Mouse (Mus musculus) monocyte, adult 5-6 weeks (primary cell): ENCODE data around the gene Sf1. TPM values are rescaled to one million over a fixed set of nuclear protein-coding genes. Genes with fewer than 3 reads are reported as not detected.

Experiments used
- ATAC-seq: fragments of 153-309, 156-312 bp; replicated peaks from 2 replicates; pipeline ENCODE4 v1.8.0; 2017; ENCODE audit warnings: mild to moderate bottlenecking; ENCODE audit not compliant: low TSS enrichment, insufficient number of reproducible peaks, severe bottlenecking, poor library complexity, low FRiP score
- total RNA-seq: library from RNA; stranded (forward); fragments of 200-1000, 200-491, 200-594 nt; gene quantifications from 3 replicates; pipeline ENCODE4 v1.2.3, GENCODE M21; 2017

Sf1 gene
- total RNA-seq, 1 experiment from 2014 or later, result 317 TPM

DNA sequence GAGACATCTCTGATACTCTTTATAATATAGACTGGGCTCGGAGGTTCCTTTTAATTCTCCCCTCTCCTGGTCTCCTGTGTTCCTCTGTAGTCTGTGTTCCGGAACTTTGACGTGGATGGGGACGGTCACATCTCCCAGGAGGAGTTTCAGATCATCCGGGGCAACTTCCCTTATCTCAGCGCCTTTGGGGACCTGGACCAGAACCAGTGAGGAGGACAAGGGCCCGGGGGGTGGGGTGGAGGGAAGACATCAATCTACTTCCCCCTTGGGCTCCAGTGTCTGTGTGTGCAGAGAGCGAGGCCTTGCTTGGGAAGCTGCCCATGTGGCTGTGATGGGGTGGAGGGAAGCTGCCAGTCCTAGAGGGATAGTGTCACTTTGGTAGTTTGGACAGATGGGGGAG lies 45.3 kb downstream of the Sf1 start:
- 0 out of 2 replicates have a peak, but pooled peaks have one; percentile 20 for ATAC-seq

DNA sequence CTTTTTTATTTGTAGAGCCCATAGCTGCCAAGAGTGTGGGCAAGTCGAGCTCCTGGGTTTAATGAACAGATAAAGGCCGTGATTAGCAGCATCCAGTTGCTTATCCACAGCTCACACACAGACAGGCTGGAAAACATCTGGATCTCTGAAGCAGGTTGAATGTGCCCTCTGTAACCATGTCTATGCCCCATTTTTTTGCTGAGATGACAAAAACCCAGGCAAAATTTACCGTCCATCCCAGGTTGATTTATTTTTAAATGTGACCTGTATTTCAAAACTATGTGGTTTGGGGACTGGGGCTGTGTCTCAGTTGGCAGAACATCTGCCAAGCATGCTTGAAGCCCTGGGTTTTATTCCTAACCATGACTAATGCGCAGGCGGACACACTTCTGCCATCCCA lies 45.7 kb downstream of the Sf1 start:
- ATAC-seq, result no peak

DNA sequence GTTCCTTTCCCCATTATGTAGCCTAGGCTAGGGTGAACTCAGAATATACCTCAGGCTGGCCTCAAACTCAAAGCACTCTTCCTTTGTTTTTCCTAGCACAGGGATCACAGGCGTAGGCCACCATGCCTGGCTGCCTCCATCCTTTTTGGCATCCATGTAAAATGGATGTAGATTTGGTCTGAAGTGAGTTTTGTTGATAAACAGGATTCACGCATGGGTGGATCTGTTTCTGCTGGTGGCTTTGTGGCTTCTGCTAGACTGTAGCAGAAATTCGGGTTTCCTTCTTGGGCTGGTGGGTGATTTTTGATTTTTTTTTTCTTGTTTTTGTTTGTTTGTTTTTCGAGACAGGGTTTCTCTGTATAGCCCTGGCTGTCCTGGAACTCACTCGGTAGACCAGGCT lies 46.4 kb downstream of the Sf1 start:
- no peak for ATAC-seq

- no peak for ATAC-seq
These were observed 49.3 kb downstream of the Sf1 start for GRCm38 (mm10) chr19:6412798-6413197.

GRCm38 (mm10) chr19:6415454-6415853 lies 52.0 kb downstream of the Sf1 start:
- ATAC-seq, result no peak

DNA sequence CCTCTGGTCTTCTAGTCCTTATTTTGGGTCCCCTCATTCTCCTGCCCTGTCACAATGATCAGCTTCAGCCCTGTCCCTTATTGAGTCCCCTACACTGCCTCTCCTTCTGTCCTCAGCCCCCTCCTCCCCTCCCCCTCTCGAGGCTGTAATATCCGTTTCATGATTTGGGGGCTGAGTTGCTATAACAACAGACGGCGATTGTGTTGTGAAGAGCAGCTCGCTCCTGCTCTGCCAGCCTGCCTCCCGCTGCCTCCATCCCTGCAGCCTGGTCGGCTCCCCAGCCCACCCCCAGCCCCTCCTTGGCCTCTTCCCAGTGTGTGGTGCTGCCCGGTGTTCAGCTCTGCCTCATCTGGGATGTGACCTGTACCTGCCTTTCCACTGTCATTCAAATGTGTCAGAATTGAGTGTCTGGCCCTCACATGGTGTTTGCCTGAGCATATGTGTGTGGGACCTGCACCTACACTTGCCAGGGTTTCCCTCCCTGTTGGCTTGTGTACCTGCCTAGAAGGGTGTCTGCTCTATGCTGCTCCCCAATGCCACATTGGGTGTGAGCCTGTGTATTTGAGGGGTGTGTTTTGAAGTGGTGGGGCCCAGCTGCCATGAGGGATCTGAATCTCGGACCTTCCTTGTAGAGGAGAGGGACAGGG lies 52.8 kb downstream of the Sf1 start:
- no peak for ATAC-seq

- ATAC-seq, result no peak
These were observed 53.6 kb downstream of the Sf1 start for GRCm38 (mm10) chr19:6416894-6417761.

DNA sequence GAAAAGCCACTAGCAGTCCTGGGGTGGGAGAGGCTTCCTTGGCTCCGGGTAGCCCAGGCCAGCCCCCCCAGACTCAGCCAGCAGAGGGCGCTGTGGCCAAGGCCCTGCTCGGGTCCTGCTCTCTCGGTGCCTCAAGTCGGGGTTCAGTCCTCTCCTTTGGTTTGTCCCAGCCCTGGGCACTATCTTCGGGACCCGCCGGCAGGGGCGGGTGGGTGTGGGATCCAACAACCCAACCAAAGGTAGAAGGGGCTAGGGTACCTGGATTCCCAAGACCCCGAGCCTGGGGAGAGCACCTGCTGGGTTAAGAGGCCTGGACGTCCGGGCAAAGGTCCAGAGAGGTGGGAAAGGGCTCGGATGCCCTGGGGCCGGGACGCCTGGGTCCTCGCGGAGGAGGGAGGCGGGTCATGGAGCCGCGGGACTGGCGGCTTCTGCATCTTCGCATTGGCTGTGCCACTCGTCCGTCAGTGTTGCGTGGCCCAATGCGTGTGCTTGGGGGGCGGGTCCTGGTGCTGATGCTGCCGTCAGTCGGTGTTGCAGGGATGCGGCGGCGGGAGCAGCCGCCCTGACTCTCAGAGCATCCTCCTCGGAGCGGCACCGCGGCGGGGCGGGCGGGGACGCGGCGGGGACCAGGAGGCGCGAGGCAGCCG lies 54.9 kb downstream of the Sf1 start, which contains the start of gene Nrxn2:
TSS of gene Nrxn2 (plus strand) at position 499 of the 647 bp plus-strand sequence.
- peak; percentile 79 for ATAC-seq

- ATAC-seq, result no peak
These were observed 55.6 kb downstream of the Sf1 start for GRCm38 (mm10) chr19:6418984-6419692.

DNA sequence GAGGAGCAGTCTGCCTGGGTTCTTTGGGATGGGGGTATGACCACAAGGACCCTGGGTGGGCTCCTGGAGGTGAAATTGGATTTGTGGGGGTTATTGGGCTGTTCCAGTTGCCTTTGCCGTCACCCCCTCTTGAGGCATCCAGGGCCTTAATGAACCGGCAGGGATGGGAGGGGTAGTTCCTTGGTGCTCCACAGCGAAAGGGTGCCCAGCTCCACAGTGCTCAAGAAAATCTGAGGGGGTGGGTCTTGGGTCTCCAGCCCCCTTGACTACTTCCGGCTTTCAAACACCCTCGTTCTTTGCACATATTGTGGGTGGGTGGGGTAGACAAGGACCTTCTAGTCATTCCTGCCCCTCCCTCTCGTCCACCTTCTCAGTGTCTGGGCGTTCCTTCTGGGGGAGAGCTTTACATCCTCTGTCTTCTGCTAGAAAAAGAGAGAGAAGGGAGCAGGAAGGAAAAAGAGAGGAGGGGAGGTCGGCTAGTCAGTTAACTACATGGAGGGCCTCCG lies 56.4 kb downstream of the Sf1 start:
- ATAC-seq, result no peak

- ATAC-seq, result no peak
These were observed 57.2 kb downstream of the Sf1 start for GRCm38 (mm10) chr19:6420481-6421210.

DNA sequence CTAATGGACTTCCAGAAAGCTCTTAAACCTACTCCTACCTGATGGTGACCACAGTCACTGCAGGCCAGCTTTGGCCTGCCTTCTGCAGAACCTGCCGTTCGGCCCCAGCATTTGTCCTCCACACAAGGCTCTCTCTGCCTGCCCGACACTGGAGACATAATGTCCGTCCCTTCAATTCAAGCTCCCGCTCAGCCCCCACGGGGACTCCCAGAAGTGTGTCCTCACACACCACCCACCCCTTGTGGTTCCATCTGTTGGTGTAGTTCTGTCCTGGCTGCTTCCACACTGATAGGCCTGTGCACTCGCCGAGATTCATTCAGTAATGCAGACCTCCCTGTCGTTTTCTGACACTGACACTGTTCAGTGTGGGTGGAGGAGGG lies 57.7 kb downstream of the Sf1 start:
- ATAC-seq, result no peak

DNA sequence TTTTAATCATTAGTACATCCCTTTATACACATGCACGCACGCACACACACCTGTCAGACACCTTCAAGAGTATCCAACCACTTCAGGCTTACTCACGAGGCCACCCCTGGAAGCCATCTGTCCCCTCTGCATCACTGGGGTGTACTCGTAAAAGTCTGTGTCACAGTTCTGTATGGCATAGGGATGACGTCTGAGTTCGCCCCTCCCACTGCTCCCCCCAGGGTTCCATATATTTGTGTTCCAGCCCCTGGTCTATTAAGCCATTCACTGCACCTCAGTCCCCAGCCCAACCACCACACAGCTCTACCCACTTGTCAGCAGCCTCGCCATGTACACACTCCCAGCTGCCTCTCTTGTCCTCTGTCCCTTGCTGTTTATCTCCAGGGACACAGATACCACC lies 58.5 kb downstream of the Sf1 start:
- ATAC-seq, result no peak

GRCm38 (mm10) chr19:6423241-6423640 lies 59.8 kb downstream of the Sf1 start:
- no peak for ATAC-seq

- ATAC-seq, result no peak
These were observed 60.8 kb downstream of the Sf1 start for GRCm38 (mm10) chr19:6424137-6424881.

DNA sequence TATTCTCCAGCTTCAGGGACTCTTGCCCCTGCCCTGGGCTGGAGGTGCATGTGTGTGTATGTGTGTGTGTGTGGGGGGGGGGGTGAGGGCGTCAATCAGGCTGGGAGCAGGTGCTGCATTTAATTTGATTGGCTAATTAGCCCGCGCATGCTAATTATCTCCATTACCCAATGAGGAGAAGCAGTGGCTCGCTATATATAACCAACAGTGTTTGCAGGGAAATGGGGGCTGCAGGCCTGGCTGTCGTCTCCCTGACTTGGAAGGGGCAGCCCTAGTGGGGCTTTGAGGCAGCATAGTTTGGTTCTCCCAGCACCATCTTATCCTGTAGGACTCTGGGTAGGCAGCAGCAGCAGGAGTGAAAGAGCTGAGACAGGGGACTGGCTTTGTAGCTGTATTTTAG lies 62.1 kb downstream of the Sf1 start:
- no peak for ATAC-seq

DNA sequence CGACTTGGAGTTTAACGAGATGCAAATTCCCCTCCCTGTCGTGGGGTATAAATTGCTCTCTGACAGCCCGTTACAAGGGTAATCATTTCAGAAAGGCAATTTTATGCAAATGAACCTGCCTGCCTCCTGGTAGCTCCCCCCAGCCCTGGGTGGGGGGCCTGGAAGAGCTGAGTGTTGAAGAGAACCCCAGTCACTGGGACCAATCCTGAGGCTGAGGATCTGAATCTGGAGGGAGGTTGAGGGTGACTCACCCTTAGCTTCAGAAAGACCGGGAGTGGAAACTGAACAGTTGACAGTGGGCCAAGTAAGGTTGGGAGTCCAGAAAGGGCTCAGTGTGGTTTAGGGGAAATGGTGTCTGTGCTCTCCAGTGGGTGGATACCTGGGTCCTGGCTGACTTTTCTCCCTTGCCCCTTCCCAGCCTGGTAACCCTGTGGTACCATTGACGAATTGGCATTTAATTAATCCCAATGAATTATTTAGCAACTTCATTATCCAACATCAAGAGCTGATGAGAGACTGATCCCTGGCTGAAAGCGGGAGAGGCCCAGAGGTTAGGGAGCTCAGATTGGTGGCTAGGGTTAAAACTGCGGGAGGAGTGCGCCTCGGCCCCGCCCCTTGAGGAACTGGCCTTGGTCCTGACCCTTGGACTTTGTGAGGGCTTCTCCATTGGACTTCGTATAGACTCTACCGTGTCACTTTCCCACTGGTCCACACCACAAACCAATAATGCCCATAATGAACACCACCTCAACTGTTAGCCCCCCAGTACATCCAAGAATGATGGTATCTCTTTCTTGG lies 63.4 kb downstream of the Sf1 start:
- ATAC-seq, result no peak; the same call in 1 of the 2 replicates
